Mouse (Mus musculus) cerebellum, adult 2 months (tissue): ENCODE data around the gene Pprc1.

Source experiments
- CTCF ChIP-seq: fragments of 200-500 bp; IDR thresholded peaks from 2 replicates; pipeline ENCODE4 v1.5.1; 2011; ENCODE audit warnings: low read depth, mild to moderate bottlenecking, control low read depth, low read length, moderate library complexity, borderline replicate concordance; ENCODE audit not compliant: insufficient read depth
- POLR2A ChIP-seq: fragments of 200-500 bp; IDR thresholded peaks from 2 replicates; pipeline ENCODE4 v1.6.1; 2011; ENCODE audit warnings: low read length, control low read depth, borderline replicate concordance; ENCODE audit not compliant: insufficient read depth

DNA sequence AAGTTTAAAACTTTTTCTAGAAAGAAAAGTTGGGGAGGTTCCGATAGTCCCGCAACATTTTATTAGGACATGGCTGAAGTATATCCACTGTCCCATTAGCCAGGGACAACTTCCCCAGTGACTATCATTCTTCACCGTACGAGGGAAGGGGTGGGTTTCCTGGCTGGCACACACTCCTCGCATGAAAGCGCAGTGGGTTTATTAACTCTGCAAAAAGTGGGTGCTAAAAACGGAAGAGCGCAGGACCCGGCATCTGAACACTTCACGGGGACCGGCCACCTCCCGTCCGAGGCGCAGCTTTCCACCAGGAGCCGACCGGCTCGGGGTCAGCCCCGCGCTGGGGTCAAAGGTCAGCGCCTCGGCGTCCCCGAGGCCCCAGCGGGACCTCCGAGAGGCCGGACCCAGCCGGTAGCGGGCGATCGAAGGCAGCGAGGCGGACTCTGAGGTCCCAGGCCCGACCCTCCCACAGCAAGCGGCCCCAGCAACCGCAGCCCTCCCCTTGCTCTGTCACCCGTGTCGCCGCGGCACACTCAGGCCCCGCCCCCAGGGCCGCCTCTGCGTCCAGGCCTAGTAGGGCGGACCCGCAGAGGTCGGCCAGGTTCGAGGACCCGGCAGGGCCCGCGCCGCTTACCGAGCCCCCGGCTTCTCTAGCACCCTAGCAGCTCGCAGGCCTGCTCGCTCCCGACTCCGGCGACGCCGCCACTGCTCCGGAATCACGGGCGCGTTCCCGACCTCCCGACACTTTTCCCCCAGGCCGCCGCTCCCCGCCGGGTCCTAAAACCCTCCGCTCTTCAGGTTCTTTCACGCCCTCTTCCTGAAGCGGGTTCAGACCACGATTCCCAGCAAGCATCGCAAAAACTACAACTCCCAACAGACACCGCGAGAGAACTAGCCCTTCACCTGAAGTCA, 46.6 kb upstream of the Pprc1 start, which contains the start of gene Armh3:
- TF ChIP-seq CTCF = no peak
- TF ChIP-seq POLR2A = peak; percentile 74; the same call in 1 of the 2 replicates
